Mouse (Mus musculus): Measurements from ENCODE around the gene Hist3h2ba.

GRCm38 (mm10) chr11:58971796-58972195 is 23.1 kb downstream of the Hist3h2ba start:
- TF ChIP-seq TAL1 (IDR thresholded peaks at IDR 0.05; ENCODE audit: low read length): no peak
- no peak for TF ChIP-seq GATA1 (IDR thresholded peaks at IDR 0.05; ENCODE audit: low read length)

Data from erythroblast, embryonic 14.5 days (primary cell).